19 mouse cellular contexts compared by ENCODE assay signal in the genomic region with DNA sequence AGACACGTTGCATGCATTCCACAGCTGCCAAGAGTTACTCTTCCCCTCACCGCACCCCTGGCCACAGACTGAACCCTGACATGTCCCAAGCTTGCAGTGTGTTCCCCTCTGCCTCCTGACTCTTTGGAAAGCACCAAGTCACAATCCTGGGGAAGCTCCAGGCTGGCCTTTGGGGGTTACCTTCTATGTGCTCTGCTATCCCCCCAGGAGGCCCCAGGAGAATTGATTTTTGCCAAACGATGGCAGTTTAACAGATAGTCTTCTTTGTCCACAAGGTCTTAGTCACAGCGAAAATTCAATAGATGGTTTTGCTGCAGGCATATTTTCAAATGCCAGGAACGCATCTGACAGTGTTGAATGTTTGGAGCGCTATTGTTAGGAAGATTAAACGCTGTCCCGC.
"Had no signal": no experiment of that assay in that cellular context is flagged by ENCODE, and none has a peak within 500 bp of the region (broad histone marks: within the 10 kb centered on the region; RNA-seq: fewer than 3 reads in every experiment).

No protein-coding gene starts in this region.

- H3K4me1 ChIP-seq: limb, embryonic 12.5 days; limb, embryonic 15.5 days had no signal

- H3K9ac ChIP-seq: limb, embryonic 12.5 days; limb, embryonic 15.5 days; liver, embryonic 14.5 days; liver, postnatal 0 days; lung, embryonic 14.5 days; midbrain, embryonic 13.5 days; neural tube, embryonic 12.5 days; neural tube, embryonic 15.5 days had no signal

- H3K27ac ChIP-seq: limb, embryonic 12.5 days; limb, embryonic 15.5 days; liver, embryonic 14.5 days; macrophage; midbrain, embryonic 13.5 days; neural tube, embryonic 12.5 days; neural tube, embryonic 15.5 days had no signal

- H3K9me3 ChIP-seq: limb, embryonic 12.5 days; limb, embryonic 15.5 days; midbrain, embryonic 13.5 days; neural tube, embryonic 12.5 days; neural tube, embryonic 15.5 days had no signal

- H3K4me3 ChIP-seq: limb, embryonic 12.5 days; limb, embryonic 15.5 days; midbrain, embryonic 13.5 days; myocyte; neural tube, embryonic 12.5 days; neural tube, embryonic 15.5 days had no signal

- H3K27me3 ChIP-seq: limb, embryonic 15.5 days; midbrain, embryonic 13.5 days; neural tube, embryonic 12.5 days; neural tube, embryonic 15.5 days had no signal

- DNase-seq: kidney, adult 18-20 months; kidney, adult 9 months; kidney, postnatal 14 days; kidney, postnatal 4 days; left cerebral cortex, postnatal 4 days; liver, postnatal 0 days; lung, embryonic 14.5 days; thymus, adult 18-20 months; thymus, postnatal 36 days had no signal

- H3K36me3 ChIP-seq: limb, embryonic 12.5 days; limb, embryonic 15.5 days; midbrain, embryonic 13.5 days; neural tube, embryonic 12.5 days; neural tube, embryonic 15.5 days had no signal

- ATAC-seq: liver, postnatal 0 days; lung, postnatal 0 days; midbrain, embryonic 13.5 days had no signal

- H3K4me2 ChIP-seq: limb, embryonic 12.5 days; limb, embryonic 15.5 days; liver, embryonic 11.5 days; lung, embryonic 14.5 days; midbrain, embryonic 13.5 days; neural tube, embryonic 12.5 days; neural tube, embryonic 15.5 days had no signal
